Mouse (Mus musculus): Measurements from ENCODE around the gene Fzd4. TPM values are rescaled to one million over a fixed set of nuclear protein-coding genes. Genes with fewer than 3 reads are reported as not detected.
A peak's percentile ranks its signal among the peaks of the same experiment; 100 is the strongest.

Fzd4 gene
- polyA plus RNA-seq, 1 experiment from 2014 or later: 14.4 TPM

DNA sequence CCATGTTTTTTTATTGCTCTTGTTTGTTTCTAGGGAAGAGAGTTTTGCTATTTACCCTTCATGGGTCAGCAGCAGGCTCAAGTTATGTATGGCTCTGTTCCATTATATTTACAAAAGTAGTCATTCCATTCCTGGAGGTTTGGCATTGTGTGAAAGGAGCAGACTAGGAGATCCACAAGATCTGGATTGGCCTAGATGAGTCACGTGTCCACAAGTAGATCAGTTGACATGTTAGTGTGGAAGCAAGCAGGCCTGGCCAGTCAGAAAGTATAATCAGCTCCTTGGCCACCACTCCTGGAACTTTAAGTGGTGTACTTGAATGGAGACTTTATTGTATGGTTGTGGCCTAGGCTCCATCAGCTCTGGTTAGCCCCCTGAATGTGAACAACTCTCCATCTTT, 25.2 kb downstream of the Fzd4 start:
- ATAC-seq (ENCODE audit: low read depth): no peak
- H3K27ac ChIP-seq (ENCODE audit: low read length): no peak overlapping the region
- H3K4me1 ChIP-seq (replicated peaks; ENCODE audit: control insufficient read depth, insufficient read depth, low read length): peaks cover 5% of the 10 kb centered on the region
- H3K9ac ChIP-seq (ENCODE audit: low read length): no peak overlapping the region
- 65% methylated on average over 1 of the region's 1 CpGs for WGBS
- no peaks in the 10 kb centered on the region for H3K9me3 ChIP-seq (ENCODE audit: control insufficient read depth, low read length)
- no peaks in the 10 kb centered on the region for H3K36me3 ChIP-seq (ENCODE audit: control insufficient read depth, insufficient read depth, low read length)
- no peaks in the 10 kb centered on the region for H3K27me3 ChIP-seq (ENCODE audit: control insufficient read depth, insufficient read depth, low read depth, low read length)
- H3K4me2 ChIP-seq (ENCODE audit: low read depth, low read length): no peak overlapping the region
- no peak overlapping the region for H3K4me3 ChIP-seq (ENCODE audit: low read length)

DNA sequence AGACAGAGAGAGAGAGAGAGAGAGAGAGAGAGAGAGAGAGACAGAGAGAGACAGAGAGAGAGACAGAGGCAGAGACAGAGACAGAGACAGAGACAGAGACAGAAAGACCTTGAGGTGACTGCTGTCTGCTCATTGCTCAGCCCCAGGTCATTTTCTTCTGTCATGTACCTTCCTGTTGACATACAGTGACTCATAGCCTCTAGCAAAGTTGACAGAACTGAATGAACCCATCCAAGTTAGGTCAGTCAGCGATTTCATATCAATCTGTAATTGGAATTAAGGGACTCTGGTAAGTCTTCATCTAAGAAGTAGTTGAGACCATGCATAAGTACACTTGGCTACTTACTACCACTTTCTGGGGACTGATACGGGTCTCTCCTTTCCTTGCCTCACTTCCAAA, 27.0 kb downstream of the Fzd4 start:
- H3K4me1 ChIP-seq (replicated peaks; ENCODE audit: control insufficient read depth, insufficient read depth, low read length): peaks cover 5% of the 10 kb centered on the region
- H3K4me3 ChIP-seq (ENCODE audit: low read length): no peak overlapping the region
- H3K27me3 ChIP-seq (ENCODE audit: control insufficient read depth, insufficient read depth, low read depth, low read length): no peaks in the 10 kb centered on the region
- no peak overlapping the region for H3K9ac ChIP-seq (ENCODE audit: low read length)
- no peak overlapping the region for H3K4me2 ChIP-seq (ENCODE audit: low read depth, low read length)
- H3K9me3 ChIP-seq (ENCODE audit: control insufficient read depth, low read length): no peaks in the 10 kb centered on the region
- no peaks in the 10 kb centered on the region for H3K36me3 ChIP-seq (ENCODE audit: control insufficient read depth, insufficient read depth, low read length)
- 82% methylated on average over 2 of the region's 2 CpGs for WGBS
- ATAC-seq (ENCODE audit: low read depth): no peak
- no peak overlapping the region for H3K27ac ChIP-seq (ENCODE audit: low read length)

- no peak overlapping the region for H3K27ac ChIP-seq (ENCODE audit: low read length)
These were observed 29.2 kb downstream of the Fzd4 start for GRCm38 (mm10) chr7:89433193-89433892.

GRCm38 (mm10) chr7:89433893-89434616, 29.9 kb downstream of the Fzd4 start:
- 31% methylated on average over 8 of the region's 8 CpGs for WGBS
- ATAC-seq (ENCODE audit: low read depth): no peak; the same call in 1 of the 2 replicates

More at GRCm38 (mm10) chr7:89433193-89433892, 29.2 kb downstream of the Fzd4 start:
- Histone ChIP-seq H3K4me1 (replicated peaks; ENCODE audit: control insufficient read depth, insufficient read depth, low read length) (peaks cover 5% of the 10 kb centered on the region), H3K4me3 (ENCODE audit: low read length) (no peak overlapping the region), H3K36me3 (ENCODE audit: control insufficient read depth, insufficient read depth, low read length) (no peaks in the 10 kb centered on the region), H3K9ac (ENCODE audit: low read length) (no peak overlapping the region), H3K9me3 (ENCODE audit: control insufficient read depth, low read length) (no peaks in the 10 kb centered on the region), H3K27me3 (ENCODE audit: control insufficient read depth, insufficient read depth, low read depth, low read length) (no peaks in the 10 kb centered on the region), H3K4me2 (ENCODE audit: low read depth, low read length) (no peak overlapping the region)
- peak; percentile 64; the same call in 1 of the 2 replicates for ATAC-seq (ENCODE audit: low read depth)
- 44% methylated on average over 9 of the region's 9 CpGs for WGBS

DNA sequence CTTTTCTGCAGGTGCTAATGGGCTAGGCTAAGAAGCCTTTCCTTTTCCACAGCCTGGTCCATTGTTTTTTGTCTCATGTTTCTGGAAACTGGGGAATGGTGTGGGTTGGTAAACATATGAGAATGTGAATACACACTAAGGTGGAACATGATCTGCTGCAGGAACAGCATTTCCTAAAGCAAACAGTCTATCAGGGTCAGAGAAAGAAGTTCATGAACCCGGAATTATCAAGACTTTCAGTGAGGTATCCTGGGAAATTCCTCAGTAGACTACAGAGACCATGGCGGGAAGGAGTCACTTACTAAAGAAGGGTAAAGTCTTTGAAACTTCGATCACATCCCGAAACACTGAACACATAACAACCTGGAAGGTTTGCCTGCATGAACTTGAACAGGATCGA, 32.2 kb downstream of the Fzd4 start:
- Histone ChIP-seq H3K36me3 (ENCODE audit: control insufficient read depth, insufficient read depth, low read length) (no peaks in the 10 kb centered on the region), H3K27me3 (ENCODE audit: control insufficient read depth, insufficient read depth, low read depth, low read length) (no peaks in the 10 kb centered on the region), H3K9ac (ENCODE audit: low read length) (no peak overlapping the region), H3K4me3 (ENCODE audit: low read length) (no peak overlapping the region), H3K4me1 (replicated peaks; ENCODE audit: control insufficient read depth, insufficient read depth, low read length) (peaks cover 5% of the 10 kb centered on the region), H3K4me2 (ENCODE audit: low read depth, low read length) (no peak overlapping the region), H3K9me3 (ENCODE audit: control insufficient read depth, low read length) (no peaks in the 10 kb centered on the region), H3K27ac (ENCODE audit: low read length) (no peak overlapping the region)
- ATAC-seq (ENCODE audit: low read depth): no peak
- WGBS: 59% methylated on average over 5 of the region's 5 CpGs

More at GRCm38 (mm10) chr7:89433893-89434616, 29.9 kb downstream of the Fzd4 start:
- H3K36me3 ChIP-seq (ENCODE audit: control insufficient read depth, insufficient read depth, low read length): no peaks in the 10 kb centered on the region
- no peaks in the 10 kb centered on the region for H3K27me3 ChIP-seq (ENCODE audit: control insufficient read depth, insufficient read depth, low read depth, low read length)
- no peaks in the 10 kb centered on the region for H3K9me3 ChIP-seq (ENCODE audit: control insufficient read depth, low read length)
- no peak overlapping the region for H3K9ac ChIP-seq (ENCODE audit: low read length)
- no peak overlapping the region for H3K27ac ChIP-seq (ENCODE audit: low read length)
- H3K4me3 ChIP-seq (ENCODE audit: low read length): no peak overlapping the region
- peaks cover 5% of the 10 kb centered on the region for H3K4me1 ChIP-seq (replicated peaks; ENCODE audit: control insufficient read depth, insufficient read depth, low read length)
- no peak overlapping the region for H3K4me2 ChIP-seq (ENCODE audit: low read depth, low read length)

DNA sequence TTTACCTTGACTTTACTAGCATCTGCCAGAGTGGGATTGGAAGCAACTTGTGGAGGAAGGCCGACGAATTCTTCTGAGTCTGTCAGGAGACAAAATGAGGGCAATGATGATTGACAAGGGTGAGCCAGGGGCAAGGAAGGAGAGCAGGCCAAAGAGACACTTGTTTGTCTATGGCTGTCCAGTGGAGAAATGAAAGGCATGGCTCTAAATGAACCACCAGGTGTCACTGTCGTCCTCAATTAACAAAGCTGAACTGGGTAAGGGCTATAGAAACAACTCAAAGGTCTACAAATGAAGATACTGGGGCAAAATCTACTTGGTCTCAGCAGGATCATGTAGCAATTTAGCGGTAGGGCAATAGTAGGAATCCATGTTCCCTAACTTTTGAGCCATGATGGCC, 33.4 kb downstream of the Fzd4 start:
- ATAC-seq (ENCODE audit: low read depth): no peak
- no peaks in the 10 kb centered on the region for H3K9me3 ChIP-seq (ENCODE audit: control insufficient read depth, low read length)
- 39% methylated on average over 4 of the region's 4 CpGs for WGBS
- no peak overlapping the region for H3K27ac ChIP-seq (ENCODE audit: low read length)
- no peak overlapping the region for H3K9ac ChIP-seq (ENCODE audit: low read length)
- H3K4me2 ChIP-seq (ENCODE audit: low read depth, low read length): no peak overlapping the region
- no peak overlapping the region for H3K4me3 ChIP-seq (ENCODE audit: low read length)
- no peaks in the 10 kb centered on the region for H3K27me3 ChIP-seq (ENCODE audit: control insufficient read depth, insufficient read depth, low read depth, low read length)
- H3K36me3 ChIP-seq (ENCODE audit: control insufficient read depth, insufficient read depth, low read length): no peaks in the 10 kb centered on the region
- peaks cover 5% of the 10 kb centered on the region for H3K4me1 ChIP-seq (replicated peaks; ENCODE audit: control insufficient read depth, insufficient read depth, low read length)

- no peak for ATAC-seq (ENCODE audit: low read depth)
- no peaks in the 10 kb centered on the region for H3K27me3 ChIP-seq (ENCODE audit: control insufficient read depth, insufficient read depth, low read depth, low read length)
- no peak overlapping the region for H3K27ac ChIP-seq (ENCODE audit: low read length)
- WGBS: 53% methylated on average over 7 of the region's 7 CpGs
- H3K9me3 ChIP-seq (ENCODE audit: control insufficient read depth, low read length): no peaks in the 10 kb centered on the region
- H3K4me3 ChIP-seq (ENCODE audit: low read length): no peak overlapping the region
- no peaks in the 10 kb centered on the region for H3K4me1 ChIP-seq (replicated peaks; ENCODE audit: control insufficient read depth, insufficient read depth, low read length)
- no peak overlapping the region for H3K9ac ChIP-seq (ENCODE audit: low read length)
- no peak overlapping the region for H3K4me2 ChIP-seq (ENCODE audit: low read depth, low read length)
- H3K36me3 ChIP-seq (ENCODE audit: control insufficient read depth, insufficient read depth, low read length): no peaks in the 10 kb centered on the region
These were observed 37.1 kb downstream of the Fzd4 start for GRCm38 (mm10) chr7:89441291-89441690.

- H3K9ac ChIP-seq (ENCODE audit: low read length): no peak overlapping the region
- WGBS: 68% methylated on average over 4 of the region's 4 CpGs
- H3K27ac ChIP-seq (ENCODE audit: low read length): no peak overlapping the region
- H3K36me3 ChIP-seq (ENCODE audit: control insufficient read depth, insufficient read depth, low read length): no peaks in the 10 kb centered on the region
- no peak overlapping the region for H3K4me2 ChIP-seq (ENCODE audit: low read depth, low read length)
- H3K27me3 ChIP-seq (ENCODE audit: control insufficient read depth, insufficient read depth, low read depth, low read length): no peaks in the 10 kb centered on the region
- ATAC-seq (ENCODE audit: low read depth): no peak
- no peaks in the 10 kb centered on the region for H3K9me3 ChIP-seq (ENCODE audit: control insufficient read depth, low read length)
- no peaks in the 10 kb centered on the region for H3K4me1 ChIP-seq (replicated peaks; ENCODE audit: control insufficient read depth, insufficient read depth, low read length)
- H3K4me3 ChIP-seq (ENCODE audit: low read length): no peak overlapping the region
These were observed 38.1 kb downstream of the Fzd4 start for GRCm38 (mm10) chr7:89442242-89442641.

DNA sequence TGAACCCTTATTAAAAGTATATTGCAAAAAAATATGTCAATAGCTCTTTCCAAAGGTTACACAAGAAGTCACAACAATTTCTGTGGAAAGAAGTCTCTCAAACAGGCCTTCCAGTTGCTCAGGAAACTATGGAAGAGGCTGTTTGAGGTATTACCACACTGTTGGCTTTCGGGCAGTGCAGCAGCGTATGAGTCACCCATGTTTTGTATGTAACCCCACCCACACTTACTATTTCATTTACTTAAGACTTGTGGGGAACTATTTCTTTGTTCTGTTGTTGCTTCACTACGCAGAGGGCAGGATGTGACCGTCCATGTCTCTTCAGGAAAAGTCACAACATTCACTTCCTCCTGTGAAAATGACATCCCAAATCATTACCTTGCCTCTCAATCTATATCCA, 41.0 kb downstream of the Fzd4 start:
- WGBS: 55% methylated on average over 4 of the region's 4 CpGs
- no peak overlapping the region for H3K4me2 ChIP-seq (ENCODE audit: low read depth, low read length)
- ATAC-seq (ENCODE audit: low read depth): 0 out of 2 replicates have a peak, but pooled peaks have one; percentile 17
- H3K4me1 ChIP-seq (replicated peaks; ENCODE audit: control insufficient read depth, insufficient read depth, low read length): no peaks in the 10 kb centered on the region
- H3K36me3 ChIP-seq (ENCODE audit: control insufficient read depth, insufficient read depth, low read length): no peaks in the 10 kb centered on the region
- no peak overlapping the region for H3K9ac ChIP-seq (ENCODE audit: low read length)
- no peak overlapping the region for H3K27ac ChIP-seq (ENCODE audit: low read length)
- no peaks in the 10 kb centered on the region for H3K27me3 ChIP-seq (ENCODE audit: control insufficient read depth, insufficient read depth, low read depth, low read length)
- H3K4me3 ChIP-seq (ENCODE audit: low read length): no peak overlapping the region
- no peaks in the 10 kb centered on the region for H3K9me3 ChIP-seq (ENCODE audit: control insufficient read depth, low read length)
